Mouse (Mus musculus): Measurements from ENCODE around the gene Mpp6. TPM values are rescaled to one million over a fixed set of nuclear protein-coding genes. Genes with fewer than 3 reads are reported as not detected.

The Mpp6 gene
- polyA plus RNA-seq, 1 experiment from 2014 or later = 54.8 TPM

GRCm38 (mm10) chr6:50126331-50126730 is 16.3 kb downstream of the Mpp6 start:
- 0 out of 2 replicates have a peak, but pooled peaks cover 2% of the 10 kb centered on the region for H3K9me3 ChIP-seq (ENCODE audit: low read length)
- 82% methylated on average over 2 of the region's 2 CpGs for WGBS (ENCODE audit: insufficient replicate concordance)
- TF ChIP-seq EP300 (IDR thresholded peaks at IDR 0.05; ENCODE audit: low read depth) = no peak
- no peak for TF ChIP-seq CTCF (IDR thresholded peaks at IDR 0.05; ENCODE audit: low read depth)
- peaks cover 12% of the 10 kb centered on the region for H3K36me3 ChIP-seq (replicated peaks; ENCODE audit: insufficient read depth, low read length)
- H3K27me3 ChIP-seq (ENCODE audit: insufficient read depth, low read length) = no peaks in the 10 kb centered on the region
- H3K9ac ChIP-seq (replicated peaks) = no peak overlapping the region
- no peak overlapping the region for H3K27ac ChIP-seq (ENCODE audit: low read depth)
- H3K4me3 ChIP-seq (ENCODE audit: low read depth, low read length) = no peak overlapping the region
- DNase-seq = no peak
- H3K4me2 ChIP-seq (ENCODE audit: low read depth, low read length) = no peak overlapping the region
- ATAC-seq = no peak
- H3K4me1 ChIP-seq (ENCODE audit: insufficient read depth) = no peaks in the 10 kb centered on the region

- H3K4me3 ChIP-seq (ENCODE audit: low read depth, low read length) = no peak overlapping the region
- H3K27ac ChIP-seq (ENCODE audit: low read depth) = no peak overlapping the region
- H3K9ac ChIP-seq (replicated peaks) = no peak overlapping the region
- H3K4me2 ChIP-seq (ENCODE audit: low read depth, low read length) = no peak overlapping the region
- DNase-seq = no peak
- H3K27me3 ChIP-seq (ENCODE audit: insufficient read depth, low read length) = no peaks in the 10 kb centered on the region
- H3K36me3 ChIP-seq (replicated peaks; ENCODE audit: insufficient read depth, low read length) = peaks cover 12% of the 10 kb centered on the region
- WGBS (ENCODE audit: insufficient replicate concordance) = 87% methylated on average over 6 of the region's 6 CpGs
- H3K4me1 ChIP-seq (ENCODE audit: insufficient read depth) = no peaks in the 10 kb centered on the region
- TF ChIP-seq EP300 (IDR thresholded peaks at IDR 0.05; ENCODE audit: low read depth) (no peak), CTCF (IDR thresholded peaks at IDR 0.05; ENCODE audit: low read depth) (no peak)
- 0 out of 2 replicates have a peak, but pooled peaks cover 2% of the 10 kb centered on the region for H3K9me3 ChIP-seq (ENCODE audit: low read length)
- no peak for ATAC-seq
Measured at GRCm38 (mm10) chr6:50127536-50127935, 17.5 kb downstream of the Mpp6 start.

- TF ChIP-seq EP300 (IDR thresholded peaks at IDR 0.05; ENCODE audit: low read depth) (no peak), CTCF (IDR thresholded peaks at IDR 0.05; ENCODE audit: low read depth) (no peak)
- Histone ChIP-seq H3K27ac (ENCODE audit: low read depth) (no peak overlapping the region), H3K4me3 (ENCODE audit: low read depth, low read length) (no peak overlapping the region), H3K9me3 (ENCODE audit: low read length) (no peaks in the 10 kb centered on the region), H3K4me1 (ENCODE audit: insufficient read depth) (peaks cover 9% of the 10 kb centered on the region), H3K4me2 (ENCODE audit: low read depth, low read length) (no peak overlapping the region), H3K36me3 (replicated peaks; ENCODE audit: insufficient read depth, low read length) (no peaks in the 10 kb centered on the region), H3K27me3 (ENCODE audit: insufficient read depth, low read length) (no peaks in the 10 kb centered on the region), H3K9ac (replicated peaks) (no peak overlapping the region)
- DNase-seq = no peak
- 74% methylated on average over 3 of the region's 3 CpGs for WGBS (ENCODE audit: insufficient replicate concordance)
- ATAC-seq = no peak
Measured at GRCm38 (mm10) chr6:50137651-50138050, 27.6 kb downstream of the Mpp6 start.

- 65% methylated on average over 3 of the region's 3 CpGs for WGBS (ENCODE audit: insufficient replicate concordance)
- H3K4me2 ChIP-seq (ENCODE audit: low read depth, low read length) = no peak overlapping the region
- TF ChIP-seq CTCF (IDR thresholded peaks at IDR 0.05; ENCODE audit: low read depth) = no peak
- no peak for TF ChIP-seq EP300 (IDR thresholded peaks at IDR 0.05; ENCODE audit: low read depth)
- no peak overlapping the region for H3K27ac ChIP-seq (ENCODE audit: low read depth)
- H3K9ac ChIP-seq (replicated peaks) = no peak overlapping the region
- no peaks in the 10 kb centered on the region for H3K9me3 ChIP-seq (ENCODE audit: low read length)
- DNase-seq (no peak), ATAC-seq (no peak)
- peaks cover 6% of the 10 kb centered on the region; the same call in 1 of the 2 replicates for H3K4me1 ChIP-seq (ENCODE audit: insufficient read depth)
- H3K36me3 ChIP-seq (replicated peaks; ENCODE audit: insufficient read depth, low read length) = no peaks in the 10 kb centered on the region
- H3K4me3 ChIP-seq (ENCODE audit: low read depth, low read length) = no peak overlapping the region
- no peaks in the 10 kb centered on the region for H3K27me3 ChIP-seq (ENCODE audit: insufficient read depth, low read length)
Measured at GRCm38 (mm10) chr6:50139526-50139925, 29.5 kb downstream of the Mpp6 start.

GRCm38 (mm10) chr6:50146158-50146557 is 36.1 kb downstream of the Mpp6 start:
- no peak for ATAC-seq
- Histone ChIP-seq H3K4me2 (ENCODE audit: low read depth, low read length) (no peak overlapping the region), H3K9me3 (ENCODE audit: low read length) (no peaks in the 10 kb centered on the region), H3K9ac (replicated peaks) (no peak overlapping the region), H3K27ac (ENCODE audit: low read depth) (no peak overlapping the region), H3K27me3 (ENCODE audit: insufficient read depth, low read length) (no peaks in the 10 kb centered on the region), H3K36me3 (replicated peaks; ENCODE audit: insufficient read depth, low read length) (peaks cover 9% of the 10 kb centered on the region; the same call in 1 of the 2 replicates), H3K4me3 (ENCODE audit: low read depth, low read length) (no peak overlapping the region), H3K4me1 (ENCODE audit: insufficient read depth) (no peaks in the 10 kb centered on the region; the same call in 1 of the 2 replicates)
- no peak for TF ChIP-seq EP300 (IDR thresholded peaks at IDR 0.05; ENCODE audit: low read depth)
- TF ChIP-seq CTCF (IDR thresholded peaks at IDR 0.05; ENCODE audit: low read depth) = no peak
- no peak for DNase-seq

GRCm38 (mm10) chr6:50149378-50149777 is 39.3 kb downstream of the Mpp6 start:
- no peaks in the 10 kb centered on the region for H3K27me3 ChIP-seq (ENCODE audit: insufficient read depth, low read length)
- ATAC-seq = no peak
- H3K9ac ChIP-seq (replicated peaks) = no peak overlapping the region
- no peak overlapping the region for H3K4me3 ChIP-seq (ENCODE audit: low read depth, low read length)
- no peak overlapping the region for H3K4me2 ChIP-seq (ENCODE audit: low read depth, low read length)
- no peak for DNase-seq
- H3K27ac ChIP-seq (ENCODE audit: low read depth) = no peak overlapping the region
- H3K9me3 ChIP-seq (ENCODE audit: low read length) = no peaks in the 10 kb centered on the region
- peaks cover 13% of the 10 kb centered on the region; the same call in 1 of the 2 replicates for H3K36me3 ChIP-seq (replicated peaks; ENCODE audit: insufficient read depth, low read length)
- 73% methylated on average over 4 of the region's 4 CpGs for WGBS (ENCODE audit: insufficient replicate concordance)
- TF ChIP-seq CTCF (IDR thresholded peaks at IDR 0.05; ENCODE audit: low read depth) (no peak), EP300 (IDR thresholded peaks at IDR 0.05; ENCODE audit: low read depth) (no peak)
- H3K4me1 ChIP-seq (ENCODE audit: insufficient read depth) = no peaks in the 10 kb centered on the region

GRCm38 (mm10) chr6:50159842-50160241 is 49.8 kb downstream of the Mpp6 start:
- H3K27me3 ChIP-seq (ENCODE audit: insufficient read depth, low read length) = no peaks in the 10 kb centered on the region
- TF ChIP-seq EP300 (IDR thresholded peaks at IDR 0.05; ENCODE audit: low read depth) (no peak), CTCF (IDR thresholded peaks at IDR 0.05; ENCODE audit: low read depth) (no peak)
- DNase-seq = no peak
- no peak overlapping the region for H3K9ac ChIP-seq (replicated peaks)
- H3K4me1 ChIP-seq (ENCODE audit: insufficient read depth) = no peaks in the 10 kb centered on the region
- 78% methylated on average over 6 of the region's 6 CpGs for WGBS (ENCODE audit: insufficient replicate concordance)
- H3K27ac ChIP-seq (ENCODE audit: low read depth) = no peak overlapping the region
- H3K4me3 ChIP-seq (ENCODE audit: low read depth, low read length) = no peak overlapping the region
- peaks cover 10% of the 10 kb centered on the region for H3K36me3 ChIP-seq (replicated peaks; ENCODE audit: insufficient read depth, low read length)
- H3K9me3 ChIP-seq (ENCODE audit: low read length) = no peaks in the 10 kb centered on the region
- ATAC-seq = no peak
- no peak overlapping the region for H3K4me2 ChIP-seq (ENCODE audit: low read depth, low read length)

Data from liver, postnatal 0 days (tissue).